Mouse (Mus musculus) WW6 (cell line): ENCODE results near the gene Efcab6.
A peak's percentile ranks its signal among the peaks of the same experiment; 100 is the strongest.

Source experiments
- DNase-seq: peaks from one replicate; pipeline ENCODE4 v3.0.0-alpha.2; 2013; ENCODE audit warnings: low read depth, low spot score

Gene Efcab6

DNA sequence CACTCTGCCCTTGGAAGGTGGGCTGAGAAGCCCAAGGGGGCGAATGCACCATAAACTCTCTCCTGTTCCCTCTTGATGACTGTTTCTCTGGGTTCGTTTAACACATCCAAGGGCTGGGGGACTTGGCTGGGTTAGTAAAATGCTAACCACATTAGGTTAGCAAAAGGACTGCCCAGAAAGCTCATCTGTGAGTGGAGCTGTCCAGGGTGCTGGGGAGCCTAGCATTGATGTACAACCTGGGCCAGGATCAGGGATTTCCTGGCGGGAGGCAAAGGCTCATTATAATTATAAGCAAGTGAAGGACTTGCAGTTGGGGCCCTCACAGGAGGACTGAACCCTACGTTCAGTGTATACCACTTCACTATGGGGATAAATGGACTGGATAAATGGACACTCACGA, 185.3 kb downstream of the Efcab6 start:
- peak; percentile 38 for DNase-seq

DNA sequence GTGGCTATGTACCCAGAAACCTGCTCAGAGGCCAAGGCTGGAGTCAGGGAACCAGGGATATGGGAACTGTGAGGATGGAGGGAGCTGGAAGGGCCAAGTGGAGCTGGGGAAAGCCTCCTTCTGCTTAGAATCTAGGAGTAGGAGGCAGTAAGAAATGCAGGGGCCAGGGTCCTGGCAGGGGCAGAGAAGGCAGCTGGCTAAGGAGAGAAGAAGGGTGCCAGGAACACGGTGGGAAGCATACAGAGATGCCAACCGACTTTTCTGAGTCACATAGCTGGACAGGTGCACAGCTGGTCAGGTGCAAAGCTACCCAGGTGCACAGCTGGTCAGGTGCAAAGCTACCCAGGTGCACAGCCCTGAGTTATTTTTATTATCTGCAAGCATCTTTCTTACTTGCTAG, 187.3 kb downstream of the Efcab6 start:
- DNase-seq, result no peak

DNA sequence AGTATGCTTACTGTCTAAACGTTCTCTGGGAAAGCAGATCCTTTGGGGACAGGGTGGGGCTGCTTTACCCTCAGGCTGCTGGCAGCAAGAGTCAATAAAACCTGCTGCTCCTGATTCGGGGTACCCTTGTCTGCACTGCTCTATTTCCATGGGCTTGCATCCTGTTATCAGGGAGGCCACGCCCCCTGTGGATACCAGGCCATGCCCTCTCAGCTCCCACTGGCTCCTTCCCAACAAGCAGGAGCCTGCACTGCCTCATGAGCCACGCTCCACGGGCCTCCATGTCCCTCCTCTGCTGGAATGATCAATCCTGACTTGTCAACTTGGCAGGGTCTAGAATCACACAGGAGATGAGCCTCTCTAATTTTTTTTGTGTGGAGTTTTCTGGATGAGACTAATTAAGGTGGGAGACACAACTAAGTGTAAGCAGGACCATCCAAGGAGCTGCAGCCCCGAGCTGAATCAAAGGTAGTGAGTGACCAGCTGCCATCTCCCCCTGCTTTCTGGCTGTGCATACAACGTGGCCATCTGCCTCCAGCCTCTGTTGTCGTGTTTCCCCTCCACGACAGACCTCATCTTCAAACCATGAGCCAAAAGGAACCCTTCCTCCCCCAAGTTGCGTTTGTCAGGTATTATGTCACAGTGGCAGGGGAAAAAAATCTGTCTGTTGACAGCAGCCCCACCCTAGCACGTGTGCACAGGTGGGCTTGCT, 187.9 kb downstream of the Efcab6 start:
- no peak for DNase-seq

DNA sequence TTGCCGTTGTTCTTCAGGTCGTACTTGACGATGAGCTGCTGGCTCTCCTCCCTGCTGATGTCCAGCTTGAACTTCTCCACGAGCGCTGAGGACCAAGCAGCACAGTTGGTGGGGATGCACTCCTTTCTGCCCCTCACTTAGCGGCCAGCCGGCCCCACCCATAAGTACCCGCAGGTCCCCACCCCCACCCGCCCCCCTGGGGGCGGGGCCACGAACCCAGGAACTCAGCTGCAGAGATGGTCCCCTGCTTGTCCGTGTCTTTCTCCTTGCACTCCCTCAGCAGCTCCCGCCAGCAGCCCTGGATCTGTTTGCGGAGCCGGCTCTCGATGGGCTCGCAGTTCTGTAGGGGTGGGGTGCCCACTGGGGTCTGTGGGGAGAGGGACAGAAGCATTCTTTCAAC, 194.2 kb downstream of the Efcab6 start:
- DNase-seq, result no peak

DNA sequence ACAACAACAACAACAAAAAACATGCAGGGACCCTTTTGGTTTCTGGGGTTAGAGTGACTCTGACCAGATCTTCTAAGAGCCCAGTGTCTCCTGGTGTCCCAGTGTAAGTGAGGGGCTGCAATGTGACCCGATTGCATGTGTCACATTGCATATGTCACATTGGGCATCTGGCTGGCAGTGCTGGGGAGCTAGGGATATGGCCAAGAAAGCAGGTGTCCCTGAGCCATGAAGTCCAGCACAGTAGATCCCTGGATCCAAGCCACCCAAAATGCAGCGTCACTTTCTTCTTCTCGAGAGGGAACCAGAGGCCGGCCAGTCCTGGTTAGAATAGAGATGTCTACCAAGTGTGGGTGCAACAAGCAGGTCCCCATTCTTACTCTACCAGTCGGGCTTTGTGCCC, 199.6 kb downstream of the Efcab6 start:
- no peak for DNase-seq

DNA sequence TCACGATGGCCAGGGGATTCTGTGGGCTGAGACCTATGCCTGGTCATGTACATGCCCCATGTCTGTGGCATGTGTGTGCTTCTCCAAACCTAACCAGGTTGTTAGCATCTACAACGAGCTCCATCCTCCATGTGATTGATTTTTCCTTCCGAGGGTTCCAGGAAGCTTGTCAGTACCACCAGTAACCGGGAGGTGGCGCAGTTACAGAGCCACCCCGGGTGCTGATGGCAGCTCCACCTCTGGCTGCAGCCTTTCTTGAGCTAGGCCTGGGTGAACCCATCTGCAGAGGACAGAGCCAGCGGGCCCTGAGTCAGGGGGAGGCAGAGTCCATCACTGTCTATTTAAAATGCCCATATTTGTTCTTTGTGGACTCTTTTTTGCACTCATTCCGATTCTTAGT, 208.1 kb downstream of the Efcab6 start:
- DNase-seq, result peak; percentile 16

DNA sequence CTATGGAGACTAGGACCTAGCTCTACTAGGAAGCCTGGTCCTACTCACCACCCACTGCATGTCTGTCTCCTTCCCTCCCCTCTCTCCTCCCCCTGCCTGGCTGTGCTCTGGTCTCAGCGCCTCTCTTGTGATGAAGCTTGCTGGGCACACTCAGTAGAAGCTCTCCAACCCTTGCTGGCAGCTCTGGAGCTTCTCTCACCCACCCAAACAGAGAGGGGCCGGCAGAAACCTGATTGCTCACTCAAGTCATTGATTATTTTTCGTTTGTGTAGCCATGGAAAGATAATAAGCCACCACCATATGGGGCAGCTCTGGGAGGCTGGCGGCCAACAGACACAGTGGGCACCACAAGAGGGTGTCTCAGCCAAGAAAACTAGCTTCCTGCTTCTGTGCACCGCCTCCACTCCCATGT, 211.8 kb downstream of the Efcab6 start:
- DNase-seq, result no peak

DNA sequence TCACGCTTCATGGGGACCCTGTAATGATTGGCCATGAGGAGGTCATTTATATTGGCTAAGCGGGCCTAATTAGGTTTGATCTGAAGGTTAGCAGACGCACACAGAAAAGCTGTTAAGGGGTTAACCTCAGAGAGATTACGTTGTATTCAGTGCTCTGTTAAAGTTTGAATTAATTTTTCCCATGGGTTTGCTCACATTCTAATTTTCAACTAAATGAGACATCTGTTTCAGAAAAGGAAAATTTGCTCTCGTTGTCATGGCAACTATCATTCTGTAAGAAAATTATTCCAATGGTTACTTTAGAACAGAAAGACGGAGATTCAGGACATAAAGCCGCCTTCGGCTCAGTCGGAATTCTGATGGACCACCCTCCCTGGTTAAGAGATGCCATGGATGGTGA, 217.0 kb downstream of the Efcab6 start:
- DNase-seq, result no peak

DNA sequence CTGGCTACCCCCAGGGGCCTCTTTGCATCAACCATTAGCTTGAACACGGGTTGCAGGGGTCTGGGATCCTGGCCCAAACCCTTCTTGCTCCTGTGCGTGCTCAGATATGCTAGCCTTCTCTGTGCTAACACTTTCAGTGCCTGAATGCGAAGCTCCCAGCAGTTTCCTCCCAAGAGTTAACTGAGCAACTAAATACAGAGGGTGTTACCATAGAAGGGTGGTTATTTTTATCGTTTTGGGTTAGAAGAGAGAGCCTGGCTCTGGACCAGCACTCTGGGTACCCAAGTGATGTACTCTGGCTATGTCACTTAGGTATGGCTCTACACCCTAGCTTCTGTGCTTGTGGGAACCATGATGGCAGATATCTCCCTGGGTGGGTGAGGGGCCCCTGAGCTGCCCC, 217.7 kb downstream of the Efcab6 start:
- no peak for DNase-seq

DNA sequence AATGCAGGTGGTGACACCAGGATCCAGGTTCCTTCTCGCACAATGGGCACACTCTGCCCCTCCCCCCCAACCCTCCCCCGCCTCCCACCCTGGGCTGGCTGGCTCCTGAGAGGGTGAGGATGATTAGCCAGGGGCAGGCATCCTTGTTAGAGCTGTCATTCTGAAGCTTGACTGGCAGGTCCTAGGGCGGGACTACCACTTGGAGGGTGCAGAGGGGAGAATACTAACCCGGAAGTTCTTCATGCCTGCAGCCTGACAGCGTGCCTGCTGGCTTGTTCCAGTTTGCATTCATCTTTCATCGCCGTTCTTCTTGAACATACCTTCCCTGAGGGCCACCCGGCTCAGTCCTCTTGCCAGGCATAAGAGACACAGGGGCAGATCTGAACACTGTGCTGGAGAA, 218.6 kb downstream of the Efcab6 start:
- DNase-seq, result no peak

DNA sequence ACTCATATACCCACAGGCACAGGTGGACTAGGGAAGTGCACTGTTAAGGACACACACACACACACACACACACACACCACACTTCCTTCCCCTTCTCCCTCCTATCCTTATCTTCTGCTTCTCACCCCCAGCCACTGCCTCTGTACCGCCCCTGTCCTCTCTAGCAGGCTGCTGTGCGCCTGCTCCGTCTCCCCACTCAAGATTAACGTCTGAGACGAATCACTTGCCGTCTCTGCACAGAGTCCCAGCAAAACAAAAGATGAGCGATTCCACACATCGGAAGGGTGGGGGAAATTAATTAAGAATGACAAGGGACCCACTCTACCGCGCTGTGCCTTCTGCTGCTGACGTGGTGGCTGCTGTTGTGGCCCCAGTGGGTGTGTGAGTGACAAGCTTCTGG, 219.4 kb downstream of the Efcab6 start:
- no peak for DNase-seq

DNA sequence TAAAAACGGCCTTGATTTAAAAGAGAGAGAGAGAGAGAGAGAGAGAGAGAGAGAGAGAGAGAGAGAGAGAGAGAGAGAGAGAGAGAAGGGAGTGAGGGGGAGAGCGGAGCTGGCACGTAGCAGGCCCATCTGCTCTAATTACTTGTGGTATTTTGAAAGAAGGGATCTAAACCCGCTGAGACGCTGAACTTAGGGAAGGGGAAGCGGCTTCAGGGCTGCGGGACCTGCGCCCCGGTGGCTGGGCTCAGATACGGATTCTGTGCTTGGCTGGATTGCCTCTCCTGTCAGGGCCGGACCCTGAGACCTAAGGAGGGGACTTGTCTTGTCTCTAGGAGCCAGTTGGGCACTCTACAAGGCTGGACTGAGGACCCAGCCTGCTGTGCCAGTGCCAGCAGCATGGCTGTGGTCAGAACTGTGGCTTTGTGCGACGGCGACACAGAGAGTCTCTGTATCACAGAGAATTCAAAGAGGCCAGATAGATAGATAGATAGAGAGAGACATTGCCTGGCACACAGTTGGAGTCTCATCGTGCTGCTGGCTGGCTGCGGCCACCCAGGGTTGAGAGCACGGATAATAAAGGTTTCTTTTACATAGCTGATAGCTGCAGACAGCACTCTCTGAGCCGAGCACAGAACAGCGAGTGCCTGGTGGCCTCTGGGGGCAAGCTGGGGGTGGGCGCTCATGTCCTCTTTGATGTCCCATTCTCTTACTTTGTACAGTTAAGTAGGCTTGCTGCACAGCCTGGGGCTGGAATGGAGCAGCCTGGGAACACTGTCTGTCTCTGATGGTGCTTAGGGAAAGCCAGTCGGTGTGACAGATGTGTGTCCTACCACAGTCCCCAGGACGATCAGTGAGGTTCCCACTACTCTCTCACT, 222.0 kb downstream of the Efcab6 start:
- no peak for DNase-seq

DNA sequence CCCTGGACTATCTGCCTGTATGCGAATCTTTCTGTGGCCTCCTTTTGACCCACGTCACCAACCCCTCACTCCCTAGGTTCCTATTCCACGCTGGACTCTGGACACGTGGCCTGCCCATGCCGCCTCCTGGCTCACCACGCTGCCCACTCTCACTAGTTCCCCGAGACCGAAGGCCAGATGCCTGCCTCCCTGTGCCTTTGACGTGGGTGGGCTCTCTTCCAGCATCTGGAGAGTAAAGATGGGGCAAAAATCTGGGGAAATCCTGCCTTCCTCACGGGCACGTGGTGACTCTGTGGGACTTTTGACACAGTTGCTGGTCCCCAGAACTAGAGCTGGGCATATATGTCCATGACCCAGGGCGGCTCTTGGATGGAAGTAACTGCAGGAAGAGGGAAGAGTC, 222.8 kb downstream of the Efcab6 start:
- DNase-seq, result no peak

DNA sequence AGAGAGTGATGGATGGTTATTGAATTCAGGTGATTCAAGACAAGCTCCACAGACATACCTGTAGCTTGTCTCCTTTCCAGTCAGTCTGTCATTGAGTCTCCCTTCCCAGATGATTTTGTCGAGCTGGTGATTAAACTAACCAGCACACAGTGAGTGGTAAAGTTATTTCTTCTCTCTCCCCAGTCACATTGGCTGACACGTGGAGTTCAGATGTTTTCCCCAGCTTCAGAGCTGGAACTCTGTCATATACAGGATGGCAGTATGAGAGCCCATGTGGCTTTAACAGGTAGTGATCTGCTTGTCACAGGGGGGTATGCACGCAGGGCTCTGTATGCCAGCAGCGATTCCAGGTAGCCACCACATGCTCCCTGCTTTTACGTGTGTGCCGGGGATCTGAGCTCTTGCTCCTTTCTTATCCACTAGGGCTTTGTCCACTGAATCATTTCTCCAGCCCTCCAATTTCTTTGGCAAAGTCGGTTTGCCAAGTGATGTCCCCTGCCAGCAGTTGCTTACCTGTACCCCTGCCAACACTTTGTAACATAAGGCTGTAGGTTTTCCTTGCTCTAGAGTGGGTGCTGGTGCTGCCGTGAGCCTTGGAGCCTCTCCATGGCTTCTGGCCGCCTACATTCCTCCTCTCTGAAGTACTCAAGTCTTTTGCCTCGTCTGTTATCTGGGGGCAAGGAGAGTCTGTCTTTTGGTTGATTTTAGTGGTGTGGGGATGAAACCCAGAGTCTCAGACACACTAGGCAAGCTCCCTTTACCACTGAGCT, 224.0 kb downstream of the Efcab6 start:
- no peak for DNase-seq

DNA sequence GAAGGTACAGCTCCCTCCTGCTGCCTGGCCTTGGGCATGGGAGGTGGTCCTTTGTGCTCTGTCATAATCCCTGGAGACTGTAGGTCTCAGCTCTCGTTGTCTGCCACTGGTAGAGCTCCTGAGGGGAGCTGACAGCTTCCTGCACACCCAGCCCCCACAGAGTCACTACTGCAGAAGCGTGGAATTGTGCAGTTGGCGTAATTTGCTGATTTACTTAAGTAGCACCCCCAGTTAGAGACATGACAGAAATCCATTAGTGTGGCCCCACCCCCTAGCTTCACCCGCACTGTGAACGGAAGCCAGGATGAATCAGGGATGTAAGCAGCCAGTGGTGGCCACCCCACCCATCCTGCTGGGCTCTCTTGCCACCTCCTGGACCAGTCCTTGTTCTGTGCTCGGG, 232.9 kb downstream of the Efcab6 start:
- DNase-seq, result no peak

DNA sequence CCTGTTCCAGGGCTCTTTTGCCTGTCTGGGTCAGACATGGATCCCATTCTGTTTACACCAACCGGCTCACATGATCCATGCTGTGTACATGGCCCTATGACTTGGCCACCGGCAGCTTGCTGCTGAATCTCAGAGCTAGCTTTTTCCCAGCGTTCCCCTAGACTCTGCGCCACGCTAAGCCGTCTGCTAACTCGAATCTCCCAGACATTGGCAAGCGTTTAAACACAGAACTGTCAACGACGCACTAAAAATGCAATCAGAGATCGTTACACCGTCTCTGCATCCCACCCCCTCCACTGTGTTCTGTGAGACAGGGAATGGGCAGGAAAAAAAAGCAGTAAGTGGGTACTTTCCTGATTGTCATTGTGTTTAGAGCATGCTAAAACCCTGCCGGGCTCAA, 236.0 kb downstream of the Efcab6 start:
- DNase-seq, result no peak

DNA sequence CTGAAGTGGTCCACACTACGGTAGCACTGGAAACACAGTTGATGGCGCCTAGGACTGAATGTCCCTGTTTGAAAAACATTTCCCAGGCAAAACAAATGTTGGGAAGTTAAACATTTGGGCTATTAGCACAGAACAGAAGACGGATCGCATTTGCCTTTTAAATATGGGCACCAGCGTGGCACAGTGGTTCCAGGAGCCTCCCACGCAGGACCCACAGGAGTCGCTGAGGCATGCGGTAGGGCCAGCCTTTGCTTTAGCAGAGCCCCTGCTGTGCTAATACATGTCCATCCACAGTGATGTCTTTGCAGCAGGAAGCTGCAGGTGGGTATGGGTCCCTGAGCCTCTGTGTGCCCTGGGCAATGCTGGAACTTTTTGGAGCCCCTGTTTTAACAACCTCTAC, 237.2 kb downstream of the Efcab6 start:
- DNase-seq, result no peak
